Mouse (Mus musculus) heart, adult 8-10 months (tissue): Measurements from ENCODE around the gene Timm23. TPM values are rescaled to one million over a fixed set of nuclear protein-coding genes. Genes with fewer than 3 reads are reported as not detected.
"Not testable (repeated sequence)": the region's sequence is repeated elsewhere in the genome, so short reads cannot be mapped to it uniquely, and the experiment has no call there.

ENCODE experiments used
- DNase-seq: peaks from one replicate; pipeline ENCODE4 v3.0.0; 2022; ENCODE audit warnings: low spot score
- total RNA-seq, 4 experiments: library from RNA; stranded (reverse); gene quantifications; 2 replicates each; pipeline ENCODE4 v1.2.4; 2022

The Timm23 gene
- 100 to 1,000 TPM; 216 to 235 (median 228) TPM for total RNA-seq

- DNase-seq = peak; percentile 89
These were observed at the start of gene Timm23, which contains the start of gene Parg for GRCm38 (mm10) chr14:32201791-32202451. Timm23 (minus strand) TSS chr14:32201898. Parg (plus strand) TSS chr14:32201949.

- no peak for DNase-seq
These were observed 47.9 kb upstream of the Timm23 start for GRCm38 (mm10) chr14:32249616-32250015.

GRCm38 (mm10) chr14:32246019-32246418 lies 44.3 kb upstream of the Timm23 start:
- no peak for DNase-seq

DNA sequence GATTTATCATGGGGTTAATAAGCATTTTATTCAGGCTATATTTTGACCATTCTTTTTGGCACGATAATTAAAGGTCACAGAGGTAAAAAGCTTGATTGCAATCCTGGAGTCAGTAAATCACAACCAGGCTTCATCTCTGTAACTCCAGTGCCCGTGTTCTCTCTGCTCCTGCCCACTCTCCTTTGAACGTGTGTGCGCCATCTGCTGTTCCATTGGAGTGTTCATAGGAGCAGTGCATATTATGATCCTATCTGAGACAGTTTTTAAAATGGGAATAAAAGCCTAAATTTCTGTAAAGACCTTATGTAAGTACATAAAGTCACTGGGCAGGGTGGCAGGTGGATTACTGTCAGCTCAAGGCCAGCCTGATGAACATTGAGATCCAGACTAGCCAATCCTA lies 40.7 kb upstream of the Timm23 start:
- no peak for DNase-seq

GRCm38 (mm10) chr14:32228996-32229395 lies 27.3 kb upstream of the Timm23 start:
- peak; percentile 37 for DNase-seq

DNA sequence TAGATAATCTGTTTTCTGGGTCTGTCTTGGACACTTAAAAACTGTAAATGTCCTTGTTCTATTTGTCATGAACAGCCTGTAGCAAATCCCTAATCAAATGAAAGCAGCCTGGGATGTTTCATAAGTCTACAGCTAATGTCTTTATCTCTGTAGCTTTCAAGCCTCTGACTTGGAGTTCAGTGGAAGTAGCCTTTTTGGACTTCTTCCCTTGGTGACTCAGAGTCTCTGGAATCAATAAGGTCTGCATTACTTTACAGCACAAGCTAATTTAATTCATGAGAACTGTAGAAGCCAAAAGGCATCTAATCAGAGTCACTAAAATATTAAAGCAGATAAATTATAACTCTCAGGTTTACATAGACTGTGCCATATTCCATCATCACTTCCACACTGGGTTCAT lies 24.9 kb upstream of the Timm23 start:
- peak; percentile 16 for DNase-seq

GRCm38 (mm10) chr14:32201354-32201753 lies 344 bp downstream of the Timm23 start:
- DNase-seq = no peak

DNA sequence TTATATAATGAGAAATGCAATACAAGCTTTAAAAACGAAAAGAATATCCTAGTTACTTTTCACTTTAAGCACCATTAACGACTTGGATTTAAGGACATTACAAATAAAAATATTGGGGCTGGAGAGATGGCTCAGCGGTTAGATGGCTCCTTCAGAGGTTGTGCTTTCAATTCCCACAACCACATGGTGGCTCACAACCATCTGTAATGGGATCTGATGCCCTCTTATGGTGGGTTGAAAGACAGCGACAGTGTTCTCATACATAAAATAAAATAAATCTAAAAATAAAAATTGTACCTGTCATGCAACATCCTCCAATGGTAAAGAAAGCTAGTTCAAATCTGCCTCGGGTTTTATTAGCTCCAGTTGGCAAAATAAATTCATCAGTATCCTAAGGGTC lies 8.1 kb downstream of the Timm23 start:
- DNase-seq = not testable (repeated sequence)

DNA sequence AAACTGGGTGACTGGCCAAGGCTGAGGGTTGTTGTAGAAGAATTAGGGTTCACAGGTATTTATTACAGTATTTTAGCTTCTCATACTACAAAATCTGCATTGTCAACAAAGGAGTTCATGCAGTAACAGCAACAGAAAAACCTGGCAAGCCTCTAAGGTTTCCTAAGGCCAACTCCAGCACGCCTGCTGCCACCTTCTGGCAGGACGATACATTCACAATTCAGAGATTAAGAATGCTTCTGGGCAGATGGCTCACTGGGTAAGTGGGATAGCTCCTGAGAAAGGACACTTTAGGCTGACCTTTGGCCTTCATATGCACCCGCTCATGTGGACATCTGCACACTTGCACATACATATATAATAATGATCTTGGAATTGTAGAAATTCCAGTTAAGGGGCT lies 9.3 kb downstream of the Timm23 start:
- DNase-seq = peak; percentile 51

GRCm38 (mm10) chr14:32191926-32192325 lies 9.8 kb downstream of the Timm23 start:
- no peak for DNase-seq

GRCm38 (mm10) chr14:32190627-32191391 lies 10.9 kb downstream of the Timm23 start:
- DNase-seq = no peak

GRCm38 (mm10) chr14:32183846-32184245 lies 17.9 kb downstream of the Timm23 start:
- no peak for DNase-seq

DNA sequence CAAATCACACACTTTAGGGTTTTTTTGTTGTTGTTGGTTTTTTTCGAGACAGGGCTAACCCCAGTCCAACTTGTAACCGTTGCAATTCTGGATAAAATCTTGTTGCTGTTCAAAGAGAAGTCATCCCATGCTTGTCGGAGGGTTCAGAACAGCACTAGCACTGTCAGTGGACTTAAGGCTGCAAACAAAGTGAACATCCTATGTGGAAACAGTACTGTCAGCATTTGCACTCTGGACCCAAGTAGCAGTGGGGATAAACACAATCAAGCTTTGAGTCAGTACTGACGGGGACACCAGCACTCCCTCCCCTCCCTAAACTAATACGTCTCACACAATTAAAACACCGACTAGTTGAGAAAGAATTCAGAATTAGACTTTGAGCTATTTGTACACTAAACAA lies 20.8 kb downstream of the Timm23 start:
- no peak for DNase-seq

- no peak for DNase-seq
These were observed 22.1 kb downstream of the Timm23 start for GRCm38 (mm10) chr14:32179393-32180195.

DNA sequence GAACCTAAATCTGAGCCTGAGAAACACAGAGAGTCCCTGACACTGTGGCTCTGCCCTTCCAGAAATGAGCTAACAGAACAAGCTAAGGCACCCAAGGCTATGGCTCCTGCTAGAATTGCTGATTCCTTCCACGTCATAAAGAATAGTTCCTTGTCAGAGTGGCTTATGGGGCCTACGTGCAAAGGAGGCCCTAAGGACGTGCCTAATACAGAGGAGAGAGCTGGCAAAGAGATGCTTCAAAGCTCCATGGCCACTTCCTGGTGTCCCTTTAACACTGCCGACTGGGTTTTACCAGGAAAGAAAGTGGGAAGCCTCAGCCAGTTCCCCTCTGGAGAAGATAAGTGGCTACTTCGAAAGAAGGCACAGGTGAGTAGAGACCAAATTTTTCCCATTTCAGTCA lies 25.1 kb downstream of the Timm23 start:
- not testable (repeated sequence) for DNase-seq

DNA sequence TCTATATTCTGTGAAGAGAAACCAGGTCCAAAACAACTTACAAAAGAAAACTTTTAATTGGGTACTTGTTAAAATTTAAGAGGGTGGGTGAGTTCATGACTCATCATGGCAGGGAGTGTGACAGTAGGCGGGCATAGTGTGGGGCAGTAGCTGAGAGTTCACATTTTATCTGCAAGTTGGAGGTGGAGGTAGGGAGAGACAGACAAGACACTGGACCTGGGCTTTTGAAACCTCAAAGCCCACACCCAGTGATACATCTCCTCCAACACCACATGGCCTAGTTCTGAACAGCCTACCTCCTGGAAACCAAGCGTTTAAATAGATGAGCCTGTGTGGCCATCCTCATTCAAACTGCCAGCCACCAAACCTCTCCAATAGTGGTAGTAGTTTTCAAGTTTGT lies 26.4 kb downstream of the Timm23 start:
- no peak for DNase-seq

- DNase-seq = no peak
These were observed 31.6 kb downstream of the Timm23 start for GRCm38 (mm10) chr14:32170137-32170536.

- no peak for DNase-seq
These were observed 33.0 kb downstream of the Timm23 start for GRCm38 (mm10) chr14:32168653-32169231.

GRCm38 (mm10) chr14:32167326-32167725 lies 34.4 kb downstream of the Timm23 start:
- no peak for DNase-seq

DNA sequence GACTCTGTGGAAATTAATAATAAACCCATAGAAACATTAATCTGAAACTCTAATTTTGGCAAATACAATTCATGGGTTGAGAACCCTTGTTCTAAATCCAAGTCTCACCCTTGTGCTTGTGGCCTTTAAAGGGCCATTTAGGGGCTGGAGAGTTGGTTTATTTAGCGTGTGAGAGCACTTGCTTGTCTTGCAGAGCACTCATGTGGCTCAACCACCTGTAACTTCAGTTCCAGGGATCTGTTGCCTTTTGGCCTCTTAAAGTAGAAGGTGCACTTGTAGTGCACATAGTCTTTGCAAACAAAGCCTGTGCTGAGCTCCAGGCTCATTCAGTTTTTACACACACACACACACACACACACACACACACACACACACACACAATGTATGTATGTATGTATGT lies 34.9 kb downstream of the Timm23 start:
- no peak for DNase-seq

DNA sequence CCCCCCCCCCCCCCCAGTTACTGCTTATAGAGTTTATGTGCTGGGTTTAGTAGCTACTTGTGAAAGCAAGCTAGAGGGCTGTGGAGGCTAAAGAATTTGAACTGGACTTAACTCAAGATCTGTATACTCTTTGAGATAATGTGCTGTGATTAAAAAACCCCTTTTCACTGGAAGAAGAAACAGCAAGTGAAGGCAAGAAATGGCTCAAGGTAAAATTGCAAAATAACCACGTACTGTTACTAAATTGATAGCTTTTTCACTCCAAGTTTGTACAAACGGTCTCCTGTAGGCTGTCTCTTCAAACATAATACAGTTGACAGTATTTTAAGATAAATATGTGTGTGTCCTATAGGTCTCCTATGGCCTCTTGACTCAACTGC lies 35.6 kb downstream of the Timm23 start:
- DNase-seq = no peak
